Mouse (Mus musculus) liver, adult 2 months (tissue): ENCODE results near the gene Ubxn6. TPM values are rescaled to one million over a fixed set of nuclear protein-coding genes. Genes with fewer than 3 reads are reported as not detected.

Experiments used
- DNase-seq: peaks from one replicate; pipeline ENCODE4 v3.0.0-alpha.2; 2011; ENCODE audit warnings: low read depth, low spot score; ENCODE audit errors: extremely low read depth
- H3K27ac ChIP-seq: fragments of 200-500 bp; replicated peaks from 2 replicates; pipeline ENCODE4 v1.5.1; 2012; ENCODE audit warnings: low read depth, mild to moderate bottlenecking, control low read depth, inconsistent platforms, low read length; ENCODE audit not compliant: insufficient read depth
- H3K27me3 ChIP-seq: fragments of 200-500 bp; 2 replicates; pipeline ENCODE4 v1.6.1; 2012; ENCODE audit warnings: mild to moderate bottlenecking, moderate library complexity, low read length, inconsistent platforms; ENCODE audit not compliant: control insufficient read depth, insufficient read depth
- H3K36me3 ChIP-seq: fragments of 200-500 bp; 2 replicates; pipeline ENCODE4 v1.6.1; 2012; ENCODE audit warnings: low read length, inconsistent platforms; ENCODE audit not compliant: control insufficient read depth, insufficient read depth
- H3K4me1 ChIP-seq: fragments of 200-500 bp; 2 replicates; pipeline ENCODE4 v1.6.1; 2011; ENCODE audit warnings: low read length; ENCODE audit not compliant: control insufficient read depth, insufficient read depth
- H3K4me3 ChIP-seq: fragments of 200-500 bp; 2 replicates; pipeline ENCODE4 v1.5.1; 2011; ENCODE audit warnings: low read depth, mild to moderate bottlenecking, control low read depth, low read length, moderate library complexity; ENCODE audit not compliant: insufficient read depth
- H3K79me2 ChIP-seq: fragments of 200-500 bp; 2 replicates; pipeline ENCODE4 v1.6.1; 2012; ENCODE audit warnings: inconsistent platforms, mild to moderate bottlenecking, low read length, moderate library complexity; ENCODE audit not compliant: control insufficient read depth, insufficient read depth
- H3K9ac ChIP-seq: fragments of 200-500 bp; 2 replicates; pipeline ENCODE4 v1.6.1; 2012; ENCODE audit warnings: low read depth, mild to moderate bottlenecking, control low read depth, inconsistent platforms, low read length
- CTCF ChIP-seq: fragments of 200-500 bp; IDR thresholded peaks from 2 replicates; pipeline ENCODE4 v1.5.1; 2011; ENCODE audit warnings: low read depth, low read length, control low read depth
- POLR2A ChIP-seq: fragments of 200-500 bp; IDR thresholded peaks from 2 replicates; pipeline ENCODE4 v1.6.1; 2011; ENCODE audit warnings: low read length, control low read depth; ENCODE audit not compliant: insufficient read depth; ENCODE audit errors: extremely low read depth
- WGBS: fragments of 180-500 bp; shearing (Covaris S2); methylation state at CpG from one replicate; pipeline ENCODE4 v1.1.7; 2018; 5-methylcytosine and 5-hydroxymethylcytosine counted together
- polyA plus RNA-seq: library from polyadenylated mRNA; depleted of rRNA; stranded (reverse); fragments of >200 nt; gene quantifications from 2 replicates; pipeline ENCODE4 v1.2.3, GENCODE M21; 2012
- total RNA-seq: library from RNA; depleted of rRNA; stranded (reverse); fragments of >200 nt; gene quantifications from 2 replicates; pipeline ENCODE4 v1.2.3, GENCODE M21; 2014

The Ubxn6 gene
- total and polyA plus RNA-seq, 2 experiments: 34.9 to 55.8 TPM

- peaks cover 25% of the 10 kb centered on the region for H3K4me1 ChIP-seq
- DNase-seq: peak; percentile 77
- H3K9ac ChIP-seq: peak overlapping the region; percentile 92
- H3K36me3 ChIP-seq: peaks cover 4% of the 10 kb centered on the region; the same call in 1 of the 2 replicates
- H3K79me2 ChIP-seq: peaks cover 10% of the 10 kb centered on the region; the same call in 1 of the 2 replicates
- H3K27ac ChIP-seq: peak overlapping the region; percentile 95
- peak overlapping the region; percentile 86 for H3K4me3 ChIP-seq
- TF ChIP-seq CTCF (no peak), POLR2A (no peak)
- no peaks in the 10 kb centered on the region for H3K27me3 ChIP-seq
- 30% methylated on average over 12 of the region's 12 CpGs for WGBS
Measured at GRCm38 (mm10) chr17:56119431-56119830, 44.6 kb upstream of the Ubxn6 start.

GRCm38 (mm10) chr17:56117251-56117710 is 42.5 kb upstream of the Ubxn6 start, which contains the start of gene Plin5:
TSS of gene Plin5 (minus strand) at chr17:56117596.
- DNase-seq: peak; percentile 89
- Histone ChIP-seq H3K36me3 (peaks cover 4% of the 10 kb centered on the region; the same call in 1 of the 2 replicates), H3K79me2 (peaks cover 5% of the 10 kb centered on the region; the same call in 1 of the 2 replicates), H3K9ac (peak within 1 kb of the TSS; percentile 67), H3K4me1 (peaks cover 29% of the 10 kb centered on the region), H3K4me3 (peak within 1 kb of the TSS; percentile 57), H3K27ac (peak within 1 kb of the TSS; percentile 85), H3K27me3 (no peaks in the 10 kb centered on the region)
- 4% methylated on average over 27 of the region's 27 CpGs for WGBS
- TF ChIP-seq POLR2A (peak; percentile 95), CTCF (no peak)

GRCm38 (mm10) chr17:56116193-56116592 is 41.4 kb upstream of the Ubxn6 start:
- Histone ChIP-seq H3K79me2 (peaks cover 5% of the 10 kb centered on the region; the same call in 1 of the 2 replicates), H3K4me3 (peak overlapping the region; percentile 57), H3K9ac (peak overlapping the region; percentile 67), H3K4me1 (peaks cover 27% of the 10 kb centered on the region), H3K27me3 (no peaks in the 10 kb centered on the region), H3K27ac (peak overlapping the region; percentile 85), H3K36me3 (peaks cover 6% of the 10 kb centered on the region; the same call in 1 of the 2 replicates)
- WGBS: 23% methylated on average over 10 of the region's 10 CpGs
- no peak for TF ChIP-seq CTCF
- no peak for TF ChIP-seq POLR2A
- peak; percentile 88 for DNase-seq

DNA sequence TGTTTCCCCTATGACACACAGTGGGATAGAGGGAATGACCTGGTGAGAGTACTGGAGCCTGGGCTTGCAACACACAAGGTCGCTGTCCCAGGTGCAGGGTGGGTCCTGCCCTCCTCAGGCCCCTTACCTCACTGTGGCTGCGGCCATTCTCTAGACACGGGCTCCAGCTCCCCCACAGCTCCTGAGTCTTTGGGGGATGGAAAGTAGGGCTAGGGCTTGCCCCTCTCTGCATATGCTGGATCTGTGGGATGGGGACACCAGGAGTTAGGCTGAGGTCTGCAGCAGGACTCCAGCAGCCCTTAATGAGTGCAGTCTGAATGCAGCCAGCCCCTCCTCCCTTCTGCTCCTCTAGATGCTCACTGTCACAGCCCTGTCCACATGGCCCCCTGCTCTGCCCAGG is 37.9 kb upstream of the Ubxn6 start:
- H3K27me3 ChIP-seq: no peaks in the 10 kb centered on the region
- no peaks in the 10 kb centered on the region for H3K79me2 ChIP-seq
- H3K4me1 ChIP-seq: peaks cover 41% of the 10 kb centered on the region
- no peak overlapping the region for H3K27ac ChIP-seq
- no peak for TF ChIP-seq POLR2A
- TF ChIP-seq CTCF: no peak
- H3K4me3 ChIP-seq: no peak overlapping the region
- 54% methylated on average over 3 of the region's 3 CpGs for WGBS
- no peak overlapping the region for H3K9ac ChIP-seq
- peaks cover 6% of the 10 kb centered on the region; the same call in 1 of the 2 replicates for H3K36me3 ChIP-seq
- peak; percentile 65 for DNase-seq

DNA sequence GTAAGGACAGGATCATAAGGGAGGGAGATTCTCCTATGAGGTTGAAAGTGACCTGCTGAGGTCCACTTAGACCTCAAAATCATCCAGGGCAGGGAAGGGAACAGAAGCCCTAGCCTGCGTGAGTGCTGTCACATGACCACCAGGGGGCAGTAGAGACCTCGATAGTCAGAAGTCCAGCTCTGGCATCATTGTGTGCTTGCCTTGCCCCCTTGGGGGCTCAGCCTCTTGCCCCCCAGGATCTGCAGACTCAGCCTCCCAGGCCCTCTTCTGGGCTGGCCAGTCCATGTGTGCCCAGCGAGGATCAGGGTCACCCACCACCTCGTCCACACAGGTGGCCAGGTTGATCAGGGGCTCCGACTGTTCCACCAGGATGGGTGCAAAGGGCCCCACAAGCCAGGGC is 37.0 kb upstream of the Ubxn6 start:
- peaks cover 41% of the 10 kb centered on the region for H3K4me1 ChIP-seq
- no peak overlapping the region for H3K4me3 ChIP-seq
- H3K9ac ChIP-seq: no peak overlapping the region
- H3K36me3 ChIP-seq: peaks cover 6% of the 10 kb centered on the region; the same call in 1 of the 2 replicates
- no peaks in the 10 kb centered on the region for H3K27me3 ChIP-seq
- 50% methylated on average over 5 of the region's 5 CpGs for WGBS
- no peak for TF ChIP-seq POLR2A
- peak; percentile 92 for TF ChIP-seq CTCF
- peak; percentile 66 for DNase-seq
- no peaks in the 10 kb centered on the region for H3K79me2 ChIP-seq
- H3K27ac ChIP-seq: no peak overlapping the region

GRCm38 (mm10) chr17:56111021-56111420 is 36.2 kb upstream of the Ubxn6 start:
- DNase-seq: no peak
- Histone ChIP-seq H3K4me3 (no peak overlapping the region), H3K27me3 (no peaks in the 10 kb centered on the region), H3K27ac (peak overlapping the region; percentile 24; the same call in 1 of the 2 replicates), H3K4me1 (peaks cover 40% of the 10 kb centered on the region), H3K79me2 (no peaks in the 10 kb centered on the region), H3K36me3 (peaks cover 6% of the 10 kb centered on the region; the same call in 1 of the 2 replicates), H3K9ac (peak overlapping the region; percentile 11; the same call in 1 of the 2 replicates)
- WGBS: 18% methylated on average over 1 of the region's 1 CpGs
- TF ChIP-seq POLR2A (no peak), CTCF (no peak)
